Mouse (Mus musculus) neural tube, embryonic 14.5 days (tissue): ENCODE data around the gene Gphb5. TPM values are rescaled to one million over a fixed set of nuclear protein-coding genes. Genes with fewer than 3 reads are reported as not detected.

ENCODE experiments used
- ATAC-seq: fragments of 200-750 bp; cut with Nextera tagmentation; 2 replicates; pipeline ENCODE4 v1.8.0; 2017; ENCODE audit warnings: low read depth, mild to moderate bottlenecking, moderate TSS enrichment, moderate library complexity
- H3K27ac ChIP-seq: fragments of 300-500 bp; sonication (generic); 2 replicates; pipeline ENCODE4 v1.5.1; 2014; ENCODE audit warnings: low read depth, mild to moderate bottlenecking, control low read depth, low read length, moderate library complexity, mixed read lengths
- H3K27me3 ChIP-seq: fragments of 300-500 bp; sonication (generic); 2 replicates; pipeline ENCODE4 v1.6.1; 2014; ENCODE audit warnings: low read length; ENCODE audit not compliant: control insufficient read depth, insufficient read depth
- H3K36me3 ChIP-seq: fragments of 300-500 bp; sonication (generic); 2 replicates; pipeline ENCODE4 v1.6.1; 2014; ENCODE audit warnings: low read length, mixed read lengths; ENCODE audit not compliant: control insufficient read depth, insufficient read depth
- H3K4me1 ChIP-seq: fragments of 300-500 bp; sonication (generic); 2 replicates; pipeline ENCODE4 v1.6.1; 2014; ENCODE audit warnings: low read length; ENCODE audit not compliant: control insufficient read depth, insufficient read depth
- H3K4me2 ChIP-seq: fragments of 300-500 bp; sonication (generic); 2 replicates; pipeline ENCODE4 v1.6.1; 2014; ENCODE audit warnings: mild to moderate bottlenecking, low read depth, low read length, control low read depth
- H3K4me3 ChIP-seq: fragments of 300-500 bp; sonication (generic); 2 replicates; pipeline ENCODE4 v1.5.1; 2014; ENCODE audit warnings: low read depth, low read length, control low read depth, mixed read lengths
- H3K9ac ChIP-seq: fragments of 300-500 bp; sonication (generic); replicated peaks from 2 replicates; pipeline ENCODE4 v1.6.1; 2014; ENCODE audit warnings: low read depth, mild to moderate bottlenecking, control low read depth, low read length, mixed read lengths
- H3K9me3 ChIP-seq: fragments of 300-500 bp; sonication (generic); 2 replicates; pipeline ENCODE4 v1.6.1; 2016; ENCODE audit warnings: low read length; ENCODE audit not compliant: control insufficient read depth
- WGBS: fragments of 180-500 bp; shearing (Covaris S2); extraction: QIAGEN DNeasy Blood & Tissue Kit; methylation state at CpG from one replicate; pipeline ENCODE4 v1.1.7; 2014; 5-methylcytosine and 5-hydroxymethylcytosine counted together
- polyA plus RNA-seq: library from polyadenylated mRNA; unstranded; fragments of >200 nt; fragmentation: Nextera tagmentation; extraction: Ambion mirVana; gene quantifications from 2 replicates; pipeline ENCODE4 v1.2.1, GENCODE M21; 2014

Gene Gphb5
- polyA plus RNA-seq, 1 experiment from 2014 or later = not detected

GRCm38 (mm10) chr12:75387156-75387555 lies 29.4 kb downstream of the Gphb5 start:
- 88% methylated on average over 8 of the region's 8 CpGs for WGBS

GRCm38 (mm10) chr12:75386731-75387130 lies 29.9 kb downstream of the Gphb5 start:
- WGBS = 95% methylated on average over 9 of the region's 9 CpGs
- ATAC-seq = no peak
- no peak overlapping the region for H3K9ac ChIP-seq
- no peaks in the 10 kb centered on the region for H3K9me3 ChIP-seq
- H3K4me3 ChIP-seq = no peak overlapping the region
- H3K27me3 ChIP-seq = no peaks in the 10 kb centered on the region
- no peaks in the 10 kb centered on the region for H3K4me1 ChIP-seq
- H3K4me2 ChIP-seq = no peak overlapping the region
- H3K27ac ChIP-seq = no peak overlapping the region
- no peaks in the 10 kb centered on the region for H3K36me3 ChIP-seq

More at GRCm38 (mm10) chr12:75387156-75387555, 29.4 kb downstream of the Gphb5 start:
- no peaks in the 10 kb centered on the region for H3K36me3 ChIP-seq
- H3K9me3 ChIP-seq = no peaks in the 10 kb centered on the region
- ATAC-seq = no peak
- H3K4me3 ChIP-seq = no peak overlapping the region
- H3K9ac ChIP-seq = no peak overlapping the region
- H3K27ac ChIP-seq = no peak overlapping the region
- H3K27me3 ChIP-seq = no peaks in the 10 kb centered on the region
- no peak overlapping the region for H3K4me2 ChIP-seq
- no peaks in the 10 kb centered on the region for H3K4me1 ChIP-seq

- no peaks in the 10 kb centered on the region for H3K9me3 ChIP-seq
- no peak overlapping the region for H3K4me2 ChIP-seq
- no peak for ATAC-seq
- H3K9ac ChIP-seq = no peak overlapping the region
- no peak overlapping the region for H3K27ac ChIP-seq
- no peak overlapping the region for H3K4me3 ChIP-seq
- no peaks in the 10 kb centered on the region for H3K36me3 ChIP-seq
- WGBS = 84% methylated on average over 6 of the region's 6 CpGs
- no peaks in the 10 kb centered on the region for H3K27me3 ChIP-seq
- H3K4me1 ChIP-seq = no peaks in the 10 kb centered on the region
Observed at GRCm38 (mm10) chr12:75376126-75376525, 40.5 kb downstream of the Gphb5 start.

GRCm38 (mm10) chr12:75375060-75375459 lies 41.5 kb downstream of the Gphb5 start:
- no peaks in the 10 kb centered on the region for H3K27me3 ChIP-seq
- no peak for ATAC-seq
- no peaks in the 10 kb centered on the region for H3K36me3 ChIP-seq
- H3K4me1 ChIP-seq = no peaks in the 10 kb centered on the region
- 85% methylated on average over 12 of the region's 12 CpGs for WGBS
- no peaks in the 10 kb centered on the region for H3K9me3 ChIP-seq
- no peak overlapping the region for H3K27ac ChIP-seq
- no peak overlapping the region for H3K4me2 ChIP-seq
- no peak overlapping the region for H3K4me3 ChIP-seq
- no peak overlapping the region for H3K9ac ChIP-seq

- H3K27me3 ChIP-seq = no peaks in the 10 kb centered on the region
- 93% methylated on average over 10 of the region's 10 CpGs for WGBS
- H3K4me3 ChIP-seq = no peak overlapping the region
- ATAC-seq = no peak
- H3K4me2 ChIP-seq = no peak overlapping the region
- no peak overlapping the region for H3K27ac ChIP-seq
- H3K9me3 ChIP-seq = no peaks in the 10 kb centered on the region
- H3K4me1 ChIP-seq = no peaks in the 10 kb centered on the region
- no peak overlapping the region for H3K9ac ChIP-seq
- H3K36me3 ChIP-seq = no peaks in the 10 kb centered on the region
Observed at GRCm38 (mm10) chr12:75374437-75374836, 42.1 kb downstream of the Gphb5 start.

- no peak overlapping the region for H3K27ac ChIP-seq
- WGBS = 88% methylated on average over 2 of the region's 2 CpGs
- H3K4me2 ChIP-seq = no peak overlapping the region
- no peaks in the 10 kb centered on the region for H3K27me3 ChIP-seq
- no peaks in the 10 kb centered on the region for H3K9me3 ChIP-seq
- H3K36me3 ChIP-seq = no peaks in the 10 kb centered on the region
- no peak for ATAC-seq
- H3K4me3 ChIP-seq = no peak overlapping the region
- no peaks in the 10 kb centered on the region for H3K4me1 ChIP-seq
- H3K9ac ChIP-seq = no peak overlapping the region
Observed at GRCm38 (mm10) chr12:75369418-75369851, 47.1 kb downstream of the Gphb5 start.

GRCm38 (mm10) chr12:75368527-75368926 lies 48.1 kb downstream of the Gphb5 start:
- H3K4me1 ChIP-seq = no peaks in the 10 kb centered on the region
- no peak overlapping the region for H3K27ac ChIP-seq
- no peak overlapping the region for H3K9ac ChIP-seq
- H3K9me3 ChIP-seq = no peaks in the 10 kb centered on the region
- ATAC-seq = no peak
- H3K4me2 ChIP-seq = no peak overlapping the region
- H3K4me3 ChIP-seq = no peak overlapping the region
- no peaks in the 10 kb centered on the region for H3K36me3 ChIP-seq
- 86% methylated on average over 5 of the region's 5 CpGs for WGBS
- no peaks in the 10 kb centered on the region for H3K27me3 ChIP-seq

GRCm38 (mm10) chr12:75367371-75367770 lies 49.2 kb downstream of the Gphb5 start:
- WGBS = 92% methylated on average over 6 of the region's 6 CpGs
- Histone ChIP-seq H3K27me3 (no peaks in the 10 kb centered on the region), H3K36me3 (no peaks in the 10 kb centered on the region), H3K4me1 (no peaks in the 10 kb centered on the region), H3K9me3 (no peaks in the 10 kb centered on the region), H3K9ac (no peak overlapping the region), H3K4me3 (no peak overlapping the region), H3K4me2 (no peak overlapping the region), H3K27ac (no peak overlapping the region)
- ATAC-seq = no peak

GRCm38 (mm10) chr12:75365621-75366124 lies 50.9 kb downstream of the Gphb5 start:
- Histone ChIP-seq H3K4me1 (no peaks in the 10 kb centered on the region), H3K9ac (no peak overlapping the region), H3K27ac (no peak overlapping the region)

More at GRCm38 (mm10) chr12:75365621-75366124, 50.9 kb downstream of the Gphb5 start:
- Histone ChIP-seq H3K36me3 (no peaks in the 10 kb centered on the region), H3K4me2 (no peak overlapping the region), H3K4me3 (no peak overlapping the region), H3K9me3 (no peaks in the 10 kb centered on the region), H3K27me3 (no peaks in the 10 kb centered on the region)
- ATAC-seq = no peak
- WGBS = 89% methylated on average over 14 of the region's 14 CpGs
